Mouse (Mus musculus) ES-CJ7 (cell line): ENCODE results near the gene Olfr656.

Experiments used
- DNase-seq: peaks from one replicate; pipeline ENCODE4 v3.0.0; 2011; ENCODE audit warnings: low read depth, low spot score

Gene Olfr656

DNA sequence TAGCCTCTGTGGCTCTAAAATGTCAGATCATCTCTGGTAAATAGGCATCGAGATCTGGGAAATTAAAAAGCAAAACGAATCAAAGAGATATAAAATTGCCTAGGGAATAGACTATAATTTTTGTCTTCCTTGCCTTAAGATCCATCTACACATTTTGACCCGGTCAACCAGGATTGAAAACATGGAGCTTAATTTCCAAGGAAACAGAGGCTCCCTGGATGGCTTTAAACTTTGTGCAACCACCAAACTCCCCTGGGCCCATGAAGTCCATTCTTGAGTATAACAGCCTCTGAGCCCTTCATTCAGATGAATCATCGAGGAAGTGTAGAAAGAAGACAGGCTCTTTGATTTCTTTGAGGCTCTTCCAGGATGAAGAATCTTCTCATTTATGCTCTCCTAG is at the start of gene Olfr656:
Gene Olfr656, plus strand, starts transcription at position 301 of the 400 bp plus-strand sequence.
- DNase-seq = no peak

- DNase-seq = no peak
These were observed 36.7 kb upstream of the Olfr656 start, which contains the start of gene Olfr653 for GRCm38 (mm10) chr7:104577014-104577413. TSS of gene Olfr653 (plus strand) at chr7:104577314.

- DNase-seq = no peak
These were observed 32.9 kb upstream of the Olfr656 start for GRCm38 (mm10) chr7:104580846-104581245.

DNA sequence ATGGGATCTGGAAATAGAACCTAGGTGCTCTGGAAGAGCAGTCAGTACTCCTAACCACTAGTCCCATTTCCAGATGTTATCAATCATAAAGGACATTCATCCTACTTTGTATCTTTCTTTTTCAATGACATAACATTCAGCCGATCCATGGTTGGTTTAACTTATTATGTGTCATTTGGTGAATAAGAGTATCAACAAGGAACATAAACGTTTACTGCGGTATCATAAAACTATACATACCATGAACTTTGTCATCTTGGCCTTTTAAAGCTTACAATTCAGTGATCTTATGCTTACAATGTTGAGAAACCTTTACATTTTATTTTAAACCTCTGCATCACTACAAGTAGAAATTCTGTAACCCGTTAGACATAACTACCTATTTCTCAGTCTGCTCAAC is 32.3 kb upstream of the Olfr656 start:
- DNase-seq = no peak

DNA sequence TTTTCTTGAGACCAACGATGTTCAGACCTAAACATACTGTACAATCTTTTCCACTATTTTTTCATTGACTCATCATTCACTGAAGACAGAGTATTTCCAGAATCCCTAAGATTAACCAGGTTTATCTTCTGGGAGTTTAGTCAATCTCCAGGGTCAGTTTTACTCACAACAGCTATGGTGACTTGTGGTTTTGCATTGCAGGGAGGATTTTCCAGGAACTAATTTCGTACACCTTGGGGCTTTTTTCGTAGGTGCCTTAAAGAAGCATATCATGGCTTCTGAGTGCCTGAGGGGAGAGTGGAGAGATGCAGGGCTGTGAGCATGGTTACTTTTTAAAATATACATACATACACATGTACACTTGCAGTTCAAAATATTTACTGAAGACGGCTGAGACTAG is 27.0 kb upstream of the Olfr656 start, which contains the start of gene Olfr654:
Gene Olfr654, plus strand, starts transcription at position 301 of the 400 bp plus-strand sequence.
- DNase-seq = no peak

DNA sequence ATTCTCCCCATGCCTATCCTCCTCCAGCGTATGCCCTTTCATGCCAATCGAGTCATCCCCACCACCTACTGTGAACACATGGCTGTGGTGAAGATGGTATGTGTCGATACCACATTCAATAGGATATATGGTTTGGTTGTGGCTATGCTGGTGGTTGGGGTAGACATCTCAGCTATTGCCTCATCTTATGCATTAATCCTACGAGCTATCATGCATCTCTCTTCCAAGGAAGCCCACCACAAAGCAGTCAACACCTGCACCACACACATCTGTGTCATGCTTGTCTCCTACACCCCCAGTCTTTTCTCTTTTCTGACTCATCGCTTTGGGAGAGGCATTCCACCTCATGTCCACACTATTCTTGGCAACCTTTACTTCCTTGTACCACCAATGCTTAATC is 25.5 kb upstream of the Olfr656 start:
- DNase-seq = no peak

GRCm38 (mm10) chr7:104601679-104602078 is 12.1 kb upstream of the Olfr656 start, which contains the start of gene Olfr655:
TSS of gene Olfr655 (minus strand) at chr7:104601779.
- DNase-seq = no peak

- peak; percentile 60 for DNase-seq
These were observed 10.6 kb upstream of the Olfr656 start for GRCm38 (mm10) chr7:104603173-104603572.

- no peak for DNase-seq
These were observed 9.0 kb upstream of the Olfr656 start for GRCm38 (mm10) chr7:104604727-104605126.

GRCm38 (mm10) chr7:104624494-104624893 is 10.7 kb downstream of the Olfr656 start, which contains the start of gene Olfr657:
TSS of gene Olfr657 (plus strand) at chr7:104624794.
- DNase-seq = no peak

DNA sequence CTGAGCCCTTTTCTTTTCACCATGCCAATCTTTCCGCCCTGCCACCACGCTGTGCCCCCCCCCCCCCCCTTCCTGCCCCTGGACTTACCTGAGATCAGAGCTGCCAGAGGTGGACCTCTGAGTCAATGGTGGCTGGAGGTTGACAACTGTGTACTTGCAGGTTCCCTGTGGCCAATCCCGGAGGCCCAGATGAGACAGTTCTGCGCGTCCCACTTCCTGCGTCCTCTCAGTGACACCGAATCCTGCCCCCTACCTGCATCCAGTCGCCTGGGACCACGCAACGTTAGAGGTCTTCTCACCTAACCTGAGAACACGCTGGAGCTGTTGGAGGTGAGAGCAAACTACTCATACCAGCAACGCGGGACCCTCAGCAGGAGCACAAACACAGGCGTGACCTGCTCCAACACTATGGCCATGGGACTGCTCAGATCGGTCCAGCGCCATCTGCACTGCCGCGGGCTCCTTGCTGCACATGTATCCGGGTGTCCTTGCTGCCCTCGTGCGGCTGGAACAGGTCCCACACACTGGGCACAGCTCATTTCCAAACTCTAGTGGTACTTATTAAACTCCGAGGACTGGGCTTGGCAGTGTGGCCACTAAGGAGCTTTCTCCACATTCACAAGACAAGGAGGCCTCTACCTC is 33.2 kb downstream of the Olfr656 start, which contains the start of gene Olfr658:
Gene Olfr658, minus strand, starts transcription at position 465 of the 642 bp plus-strand sequence.
- DNase-seq = peak; percentile 75

- DNase-seq = no peak
These were observed 52.7 kb downstream of the Olfr656 start, which contains the start of gene Olfr659 for GRCm38 (mm10) chr7:104666453-104666852. TSS of gene Olfr659 (plus strand) at chr7:104666753.
